ENCODE assay signal across 7 mouse cellular contexts in genomic region chr11:29808173-29808980, GRCm38 (mm10). TPM values are rescaled to one million over a fixed set of nuclear protein-coding genes. Genes with fewer than 3 reads are reported as not detected.
DNase-seq lines count a peak whose midpoint lies in the region; ATAC-seq lines count a peak whose summit lies in the region.

No protein-coding gene starts in this region.

- H3K27me3 ChIP-seq in heart, embryonic 10.5 days (ENCODE audit: insufficient read depth, poor library complexity, severe bottlenecking) = no peaks in the 10 kb centered on the region
- H3K27me3 ChIP-seq in liver, embryonic 11.5 days (replicated peaks; ENCODE audit: control insufficient read depth, insufficient read depth, low read length) = no peaks in the 10 kb centered on the region

- no peak overlapping the region for H3K4me3 ChIP-seq in heart, embryonic 10.5 days
- H3K4me3 ChIP-seq in liver, embryonic 11.5 days (ENCODE audit: low read depth, low read length) = no peak overlapping the region

- no peak overlapping the region for H3K9ac ChIP-seq in liver, embryonic 11.5 days (ENCODE audit: low read depth, low read length)

- 40% methylated on average over 9 of the region's 9 CpGs for WGBS in heart, embryonic 10.5 days
- 23% methylated on average over 9 of the region's 9 CpGs for WGBS in liver, embryonic 11.5 days

- DNase-seq in ovary, postnatal 36 days (ENCODE audit: low spot score) = peak; percentile 21
- DNase-seq in ovary, postnatal 10 days (ENCODE audit: low spot score) = no peak
- peak; percentile 82 for DNase-seq in cerebellum, adult 9-10 months
- no peak for DNase-seq in heart, embryonic 10.5 days (ENCODE audit: low spot score)
- no peak for DNase-seq in liver, embryonic 11.5 days (ENCODE audit: low spot score)
- peak; percentile 9 for DNase-seq in retina, embryonic 14.5 days (ENCODE audit: low spot score)
- DNase-seq in testis, postnatal 10 days (ENCODE audit: low spot score) = no peak

- peak overlapping the region; percentile 79; the same call in 1 of the 2 replicates for H3K27ac ChIP-seq in heart, embryonic 10.5 days
- H3K27ac ChIP-seq in liver, embryonic 11.5 days (ENCODE audit: low read depth, low read length) = no peak overlapping the region

- peaks cover 20% of the 10 kb centered on the region for H3K4me1 ChIP-seq in heart, embryonic 10.5 days
- H3K4me1 ChIP-seq in liver, embryonic 11.5 days (replicated peaks; ENCODE audit: control insufficient read depth, insufficient read depth, low read length) = peaks cover 11% of the 10 kb centered on the region

- ATAC-seq in liver, embryonic 11.5 days (replicated peaks; ENCODE audit: low FRiP score) = peak; percentile 74

- no peaks in the 10 kb centered on the region for H3K36me3 ChIP-seq in heart, embryonic 10.5 days
- H3K36me3 ChIP-seq in liver, embryonic 11.5 days (ENCODE audit: control insufficient read depth, insufficient read depth, low read length) = no peaks in the 10 kb centered on the region

- H3K9me3 ChIP-seq in heart, embryonic 10.5 days = no peaks in the 10 kb centered on the region
- no peaks in the 10 kb centered on the region for H3K9me3 ChIP-seq in liver, embryonic 11.5 days (ENCODE audit: control insufficient read depth, low read length)

- no peak overlapping the region for H3K4me2 ChIP-seq in liver, embryonic 11.5 days

RNA-seq across cellular contexts. Expression of gene 4931440F15Rik, which starts 17.1 kb away (rescaled TPM):
- polyA plus RNA-seq in heart, embryonic 10.5 days (2016; fragmentation: Nextera tagmentation; extraction: Ambion mirVana) = 0.39 and 0.45 TPM in 2 replicates
- 0.70 and 0.95 TPM in 2 replicates for polyA plus RNA-seq in liver, embryonic 11.5 days (2014; fragmentation: Nextera tagmentation; extraction: Ambion mirVana)

Comparison
In these comparisons a context has a peak if more than half of its experiments do, and no peak if none do; other contexts are left out.
1. DNase-seq: peak in ovary, postnatal 36 days (single experiment), cerebellum, adult 9-10 months (single experiment) and retina, embryonic 14.5 days (single experiment); none in ovary, postnatal 10 days (single experiment), heart, embryonic 10.5 days (single experiment), liver, embryonic 11.5 days (single experiment) and testis, postnatal 10 days (single experiment).